Mouse (Mus musculus) E14TG2a.4 (cell line): Measurements from ENCODE around the gene Foxl2.

Experiments
- CTCF ChIP-seq: conservative IDR thresholded peaks from 2 replicates; pipeline ENCODE4 v1.5.1; 2014; ENCODE audit warnings: low read length
- NANOG ChIP-seq: IDR thresholded peaks from 2 replicates; pipeline ENCODE4 v1.6.1; 2014; ENCODE audit warnings: borderline replicate concordance, low read length, mixed read lengths
- POU5F1 ChIP-seq: IDR thresholded peaks from 2 replicates; pipeline ENCODE4 v1.6.1; 2014; ENCODE audit warnings: low read length, borderline replicate concordance

DNA sequence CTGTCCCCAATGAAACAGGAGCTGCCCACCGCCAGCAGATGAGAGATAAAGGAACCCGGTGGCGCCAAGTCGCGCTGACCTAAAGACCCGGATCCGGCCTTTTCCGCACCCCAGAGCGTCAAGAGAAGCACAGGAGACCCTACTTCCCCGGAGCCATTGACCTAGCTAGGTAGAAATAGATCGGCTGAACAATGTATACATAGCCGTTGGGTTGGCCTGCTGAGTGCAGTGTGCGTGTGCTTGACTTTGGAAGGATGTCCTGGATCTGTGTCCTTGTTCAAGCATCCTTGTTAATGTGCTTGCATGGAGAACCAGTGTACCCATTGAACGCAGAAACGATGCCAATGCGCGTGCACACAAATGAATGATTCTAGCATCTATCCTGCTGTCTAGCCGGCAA, 8.6 kb downstream of the Foxl2 start:
- TF ChIP-seq CTCF = no peak
- TF ChIP-seq POU5F1 = no peak
- no peak for TF ChIP-seq NANOG
